Mouse (Mus musculus) adrenal gland, postnatal 36 days (tissue): ENCODE data around the gene Aox2. TPM values are rescaled to one million over a fixed set of nuclear protein-coding genes. Genes with fewer than 3 reads are reported as not detected.

ENCODE experiments used
- DNase-seq, 2 experiments: peaks; one replicate each; pipeline ENCODE4 v3.0.0; 2021; ENCODE audit warnings: mixed read lengths in 1 of 2
- total RNA-seq, 2 experiments: library from RNA; stranded (reverse); gene quantifications; 2 replicates each; pipeline ENCODE4 v1.2.3; 2021

Gene Aox2
- total RNA-seq, 2 experiments from 2014 or later, result 0.30 to 0.86 TPM

DNA sequence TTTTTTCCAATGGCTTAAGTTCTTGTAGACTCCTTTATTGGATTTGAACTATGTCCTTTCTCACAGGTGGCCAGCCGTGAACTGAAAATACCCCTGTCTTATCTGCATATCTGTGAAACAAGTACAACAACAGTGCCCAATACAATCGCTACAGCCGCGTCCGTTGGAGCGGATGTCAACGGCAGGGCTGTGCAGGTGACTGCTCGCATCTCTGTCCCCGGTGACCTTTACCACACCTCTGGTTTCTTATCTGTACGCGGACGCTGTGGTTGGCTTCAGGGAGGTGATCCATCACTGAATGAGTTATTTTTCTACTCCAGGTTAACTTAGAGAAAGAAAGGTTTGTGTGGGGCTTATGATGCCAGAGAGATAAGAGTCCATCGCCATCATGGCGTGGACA is 68.0 kb downstream of the Aox2 start:
- DNase-seq, result no peak

GRCm38 (mm10) chr1:58348712-58349111 is 70.6 kb downstream of the Aox2 start:
- DNase-seq, result no peak

DNA sequence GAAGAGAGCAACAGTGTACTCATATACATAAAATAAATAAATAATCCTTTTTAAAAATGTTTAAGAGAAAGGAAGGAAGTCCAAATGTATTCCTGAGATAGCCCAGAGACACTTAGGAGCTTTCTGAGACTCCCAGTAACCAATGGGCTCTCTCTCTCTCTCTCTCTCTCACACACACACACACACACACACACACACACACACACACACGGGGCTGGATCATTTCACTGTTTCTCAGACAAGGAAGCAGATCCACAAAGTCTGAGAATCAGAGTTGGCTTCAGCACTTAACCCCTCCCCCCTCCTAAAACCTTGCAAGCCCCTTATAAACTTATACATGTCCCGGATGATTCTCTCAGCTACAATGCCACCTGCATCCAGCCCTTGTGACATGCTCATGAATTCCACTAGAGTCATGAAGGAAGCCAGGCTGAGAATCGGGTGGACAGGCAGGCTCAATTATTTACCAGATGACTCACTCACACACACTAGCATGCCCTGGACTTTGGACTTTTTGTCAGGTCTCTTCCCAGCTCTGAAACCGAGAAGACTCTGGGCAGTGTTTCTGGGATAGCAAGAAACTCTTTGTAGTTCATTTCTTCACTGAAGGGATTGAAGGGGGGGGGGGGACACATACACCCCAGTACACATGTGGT is 75.2 kb downstream of the Aox2 start:
- DNase-seq, result peak in 1 of 2 experiments; percentile 32

DNA sequence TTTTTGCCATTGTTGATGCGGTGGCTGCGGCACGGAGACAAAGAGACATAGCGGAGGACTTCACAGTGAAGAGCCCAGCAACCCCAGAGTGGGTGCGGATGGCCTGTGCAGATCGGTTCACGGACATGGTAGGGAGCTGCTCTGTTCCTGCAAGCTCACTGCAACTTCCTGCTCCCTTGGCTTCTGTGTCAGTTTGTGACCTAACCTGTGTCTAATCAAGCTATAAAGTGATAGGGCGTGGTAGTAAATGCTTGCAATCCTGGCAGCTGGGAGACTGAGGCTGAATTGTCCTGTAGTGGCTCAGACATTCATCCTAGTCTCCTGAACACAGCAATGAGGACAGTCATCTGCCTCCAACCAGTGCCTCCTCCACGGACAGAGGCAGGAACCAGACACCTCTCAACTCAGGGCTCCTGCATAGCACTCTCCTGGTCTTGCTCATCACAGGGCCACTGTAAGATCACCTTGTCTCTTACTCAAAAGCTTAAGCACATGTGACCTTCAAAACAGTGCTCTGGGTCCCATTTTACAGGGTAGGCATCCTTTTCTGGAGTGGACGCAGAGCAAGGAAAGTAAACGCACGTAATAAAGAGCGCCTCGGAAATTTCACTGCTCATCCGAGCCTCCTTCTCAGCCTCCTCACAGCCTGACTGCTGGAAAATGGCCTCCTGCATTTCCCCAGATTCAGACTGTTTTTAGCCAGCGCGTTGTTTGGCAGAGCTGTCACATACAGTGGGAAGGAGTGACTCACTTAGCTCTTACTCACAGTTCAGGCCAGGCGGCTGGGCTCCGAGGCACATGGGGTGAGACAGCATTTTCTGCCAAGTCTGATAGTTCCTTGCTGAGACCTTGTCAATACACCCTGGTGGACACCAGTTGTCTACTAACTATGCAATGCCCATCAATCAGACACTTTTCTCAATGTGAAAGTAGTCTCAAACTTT is 81.1 kb downstream of the Aox2 start:
- peak; percentile 79 to 84 for DNase-seq

DNA sequence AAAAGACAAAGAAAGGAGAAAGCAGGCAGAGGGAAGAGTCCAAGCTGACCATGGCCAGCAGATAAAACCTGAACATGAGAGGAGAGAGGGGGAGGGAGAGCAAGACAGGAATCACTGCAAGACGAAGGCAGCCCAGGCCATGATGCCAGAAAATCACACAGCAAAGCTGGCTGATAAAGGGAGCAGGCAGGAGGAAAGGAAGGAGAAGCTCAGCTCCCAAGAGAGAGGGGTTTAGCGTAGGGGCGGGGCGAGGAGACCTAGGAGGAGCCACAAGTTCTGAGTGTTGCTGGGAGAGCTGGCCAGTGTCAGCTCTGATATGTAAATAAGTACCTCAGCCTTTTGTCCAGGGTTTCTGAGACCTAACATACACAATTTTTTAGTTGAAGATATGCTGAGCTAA is 84.2 kb downstream of the Aox2 start:
- peak in 1 of 2 experiments; percentile 32 for DNase-seq

DNA sequence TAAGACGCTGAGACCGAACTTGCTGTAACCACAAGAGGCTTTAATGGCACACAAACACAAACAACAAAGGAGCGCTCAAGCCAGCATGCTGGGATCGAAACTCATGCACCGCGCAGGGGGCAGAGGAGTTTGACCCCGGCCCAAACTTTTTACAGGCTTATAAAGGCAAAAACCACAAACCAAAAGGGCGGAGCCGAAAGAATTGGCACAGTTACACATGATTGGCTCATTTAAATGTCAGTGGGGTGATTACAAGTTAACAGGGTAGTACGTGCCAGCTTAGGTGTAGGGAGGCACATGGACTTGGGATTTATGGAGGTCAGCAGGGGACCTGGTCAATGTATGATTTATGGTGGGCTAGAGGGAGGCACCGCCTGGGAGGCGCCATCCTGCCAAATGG is 86.4 kb downstream of the Aox2 start:
- no peak for DNase-seq

GRCm38 (mm10) chr1:58365829-58366228 is 87.7 kb downstream of the Aox2 start:
- DNase-seq, result no peak

- DNase-seq, result peak in 1 of 2 experiments; percentile 14
Measured at GRCm38 (mm10) chr1:58366737-58367471, 88.8 kb downstream of the Aox2 start.

- DNase-seq, result no peak
Measured at GRCm38 (mm10) chr1:58369716-58370115, 91.6 kb downstream of the Aox2 start.

DNA sequence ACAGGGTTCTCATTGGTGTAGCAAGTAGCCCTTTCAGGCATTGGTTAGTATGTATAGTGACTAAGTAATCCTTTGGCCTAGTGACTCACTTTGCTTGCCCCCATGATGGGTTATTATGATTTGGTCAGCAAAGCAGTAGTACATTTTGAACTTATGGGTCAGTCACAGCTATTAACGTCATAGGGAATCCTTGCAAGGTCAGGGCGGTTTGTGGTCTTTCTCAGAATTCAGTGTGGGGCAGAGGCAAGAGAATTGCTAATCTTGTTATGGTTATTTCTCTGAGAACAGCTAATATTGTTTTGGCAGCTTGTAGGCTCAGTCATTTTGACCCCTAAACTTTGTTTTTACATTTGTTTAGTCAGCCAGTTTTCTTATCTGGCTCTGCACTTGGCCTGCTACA is 96.1 kb downstream of the Aox2 start:
- peak; percentile 14 to 39 for DNase-seq

- peak in 1 of 2 experiments; percentile 13 for DNase-seq
Measured at GRCm38 (mm10) chr1:58375574-58376147, 97.5 kb downstream of the Aox2 start.

DNA sequence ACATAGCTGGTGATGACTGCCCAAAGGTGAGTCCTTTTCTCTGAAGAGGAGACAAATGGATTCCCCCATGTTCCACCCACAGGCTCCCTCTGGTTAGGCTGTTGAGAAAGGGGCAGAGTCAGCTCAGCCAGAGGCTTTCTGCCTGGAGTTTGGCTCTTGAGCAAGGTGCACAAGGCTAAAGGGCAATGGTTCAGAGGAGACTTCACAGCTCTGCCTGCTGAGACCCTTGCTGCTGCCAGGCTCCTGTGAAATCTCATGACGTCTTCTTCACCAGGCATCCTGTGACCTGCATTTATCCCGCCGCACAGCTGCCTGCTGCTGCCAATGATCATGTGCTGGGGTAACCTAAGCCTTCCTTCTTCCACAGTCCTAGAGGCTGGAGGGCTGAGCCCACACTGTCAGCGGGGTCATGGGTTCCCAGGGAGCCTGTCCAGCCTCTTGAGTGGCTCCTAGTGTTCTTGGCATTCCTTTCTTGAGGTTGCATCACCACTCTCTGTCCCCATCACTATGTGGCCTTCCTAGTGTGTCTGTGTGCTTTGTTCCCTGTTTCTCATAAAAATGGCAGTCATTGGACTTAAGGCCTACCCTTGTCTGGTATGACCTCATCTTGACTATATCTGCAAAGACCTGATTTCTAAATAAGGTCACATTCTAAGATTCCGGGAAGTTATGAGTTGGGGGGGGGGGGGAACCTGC is 104.6 kb downstream of the Aox2 start:
- peak in 1 of 2 experiments; percentile 24 for DNase-seq

DNA sequence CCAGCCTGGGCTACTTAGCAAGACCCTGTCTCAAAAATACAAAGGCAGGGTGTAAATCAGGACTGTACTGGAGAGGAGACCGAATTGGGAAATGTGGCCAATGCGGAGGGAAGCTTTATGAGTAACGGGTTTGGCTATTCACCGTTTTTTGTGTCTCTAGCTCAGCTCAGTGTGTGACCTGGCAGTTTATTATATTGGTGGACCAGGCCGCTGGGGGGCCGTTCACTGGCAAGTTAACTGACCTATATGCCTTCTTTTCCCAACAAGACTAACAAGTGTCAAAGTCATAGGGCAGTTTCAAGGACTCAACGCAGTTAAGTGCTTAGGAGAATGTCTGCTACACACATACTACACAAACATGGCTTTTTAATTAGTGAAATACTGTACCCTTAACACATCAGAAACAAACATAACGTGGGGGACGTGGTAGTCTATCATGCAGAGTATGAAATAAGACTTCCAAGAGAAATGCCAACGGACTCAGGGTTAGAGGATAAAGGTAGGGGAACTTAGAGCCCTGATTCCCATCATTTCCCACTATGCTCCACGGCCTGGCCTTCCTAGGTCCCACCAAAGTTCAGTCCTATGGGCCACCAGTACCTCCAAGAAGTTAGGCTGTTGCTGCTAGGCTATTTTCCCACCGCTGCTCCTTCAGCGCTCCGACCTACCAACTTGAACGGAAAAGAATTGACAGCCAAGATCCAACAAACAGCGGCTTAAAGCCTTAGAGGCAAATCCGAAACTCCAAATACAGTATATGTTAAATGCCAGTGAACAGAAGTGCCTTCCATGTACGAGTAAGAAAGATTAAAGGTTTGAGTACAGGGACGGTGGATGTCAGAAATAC is 113.5 kb downstream of the Aox2 start:
- peak in 1 of 2 experiments; percentile 26 for DNase-seq

DNA sequence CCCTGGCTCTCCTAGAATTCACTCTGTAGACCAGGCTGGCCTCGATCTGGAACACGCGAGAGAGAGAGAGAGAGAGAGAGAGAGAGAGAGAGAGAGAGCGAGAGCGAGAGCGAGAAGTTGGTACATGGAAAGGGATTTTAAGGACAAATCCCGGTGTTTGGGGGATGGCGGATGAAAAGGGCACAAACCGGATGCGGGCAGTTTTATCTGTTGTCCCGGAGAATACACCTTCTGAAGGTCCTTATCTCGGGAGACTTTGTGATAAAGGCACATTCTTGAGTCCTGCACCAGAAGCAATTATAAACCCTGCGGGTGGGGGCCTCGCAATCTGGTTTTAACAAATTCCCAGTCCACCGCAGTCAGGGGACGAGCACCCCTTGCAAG is 114.1 kb downstream of the Aox2 start:
- DNase-seq, result no peak

GRCm38 (mm10) chr1:58392652-58393283 is 114.6 kb downstream of the Aox2 start, which contains the start of gene Bzw1:
Bzw1 (plus strand) TSS chr1:58392898.
- DNase-seq, result peak; percentile 95 to 98

DNA sequence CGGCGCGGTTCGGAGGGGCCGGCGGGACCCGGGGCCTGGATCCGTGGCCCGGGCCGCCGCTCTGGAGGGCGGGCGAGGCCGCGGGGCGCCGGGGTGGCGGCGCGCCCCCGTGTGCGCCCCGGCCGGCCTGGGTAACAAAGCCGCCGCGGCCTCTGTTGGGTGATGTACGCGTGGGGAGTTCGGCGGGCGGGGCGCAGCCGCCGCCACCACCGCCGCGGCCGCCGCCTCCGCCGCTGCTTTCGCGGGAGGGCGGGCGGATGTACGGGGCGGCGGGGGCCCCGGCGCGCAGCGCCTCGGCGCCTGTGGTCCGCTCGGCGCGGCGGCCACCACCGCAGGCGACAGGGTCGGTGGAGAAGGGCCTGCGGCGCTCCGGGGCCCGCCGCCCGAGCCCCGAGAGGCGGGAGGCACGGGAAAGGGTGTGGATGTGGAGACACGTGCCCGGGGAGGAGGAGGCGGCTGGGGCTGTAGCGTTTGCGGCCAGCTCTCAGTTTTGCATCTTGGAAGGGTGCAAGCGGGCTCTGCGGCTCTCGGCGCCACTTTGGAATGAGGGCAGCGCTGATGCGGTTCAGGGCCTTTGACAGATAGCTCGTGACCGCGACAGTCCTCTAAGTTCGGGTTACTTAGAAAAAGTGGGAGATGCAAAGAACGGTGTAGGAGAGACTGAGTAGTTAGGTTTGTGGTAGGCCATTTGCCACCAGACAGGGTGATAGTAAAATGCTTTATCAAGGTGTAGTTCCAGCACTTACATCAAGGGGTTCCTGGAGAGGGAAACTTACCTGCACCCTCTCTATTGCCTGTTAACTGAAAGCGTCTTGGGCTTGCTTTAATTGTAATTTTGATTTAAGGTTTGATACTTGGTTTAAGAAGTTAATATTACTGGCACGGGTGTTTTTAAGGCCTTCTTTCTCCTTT is 115.4 kb downstream of the Aox2 start:
- DNase-seq, result peak; percentile 71 to 77

- no peak for DNase-seq
Measured at GRCm38 (mm10) chr1:58395341-58395740, 117.2 kb downstream of the Aox2 start.

GRCm38 (mm10) chr1:58396179-58396578 is 118.1 kb downstream of the Aox2 start:
- no peak for DNase-seq

GRCm38 (mm10) chr1:58397731-58398130 is 119.6 kb downstream of the Aox2 start:
- no peak for DNase-seq
